Mouse (Mus musculus) inflammation-experienced regulatory T-cells, adult 6 months (primary cell): Measurements from ENCODE around the gene Gm28553. TPM values are rescaled to one million over a fixed set of nuclear protein-coding genes. Genes with fewer than 3 reads are reported as not detected.
"Not testable (repeated sequence)": the region's sequence is repeated elsewhere in the genome, so short reads cannot be mapped to it uniquely, and the experiment has no call there.

ENCODE experiments used
- ATAC-seq: one replicate; pipeline ENCODE4 v1.8.0; 2017
- polyA plus RNA-seq, 3 experiments: library from polyadenylated mRNA; unstranded; fragments of 100-300 nt; shearing (Covaris generic); gene quantifications; one replicate each; pipeline ENCODE4 v1.2.1; 2017

Gm28553 gene
- polyA plus RNA-seq = not detected

- not testable (repeated sequence) for ATAC-seq
Measured at GRCm38 (mm10) chrY:48856197-48856596, at the start of gene Gm28553. TSS of gene Gm28553 (plus strand) at chrY:48856497.
